Mouse (Mus musculus) embryonic facial prominence, embryonic 15.5 days (tissue): ENCODE data around the gene Gadd45b. TPM values are rescaled to one million over a fixed set of nuclear protein-coding genes. Genes with fewer than 3 reads are reported as not detected.

ENCODE experiments used
- ATAC-seq: fragments of 200-750 bp; cut with Nextera tagmentation; 2 replicates; pipeline ENCODE4 v1.8.0; 2017; ENCODE audit warnings: low read depth, moderate TSS enrichment; ENCODE audit not compliant: insufficient number of reproducible peaks, low FRiP score, low TSS enrichment
- H3K27ac ChIP-seq: fragments of 300-500 bp; sonication (generic); replicated peaks from 2 replicates; pipeline ENCODE4 v1.5.1; 2015; ENCODE audit warnings: mild to moderate bottlenecking, inconsistent platforms
- H3K27me3 ChIP-seq: fragments of 300-500 bp; sonication (generic); 2 replicates; pipeline ENCODE4 v1.6.1; 2015; ENCODE audit warnings: inconsistent platforms
- H3K36me3 ChIP-seq: fragments of 300-500 bp; sonication (generic); 2 replicates; pipeline ENCODE4 v1.6.1; 2015; ENCODE audit warnings: mild to moderate bottlenecking, inconsistent platforms
- H3K4me1 ChIP-seq: fragments of 300-500 bp; sonication (generic); 2 replicates; pipeline ENCODE4 v1.6.1; 2015; ENCODE audit warnings: inconsistent platforms
- H3K4me2 ChIP-seq: fragments of 300-500 bp; sonication (generic); replicated peaks from 2 replicates; pipeline ENCODE4 v1.6.1; 2015; ENCODE audit warnings: mild to moderate bottlenecking, inconsistent platforms
- H3K4me3 ChIP-seq: fragments of 300-500 bp; sonication (generic); replicated peaks from 2 replicates; pipeline ENCODE4 v1.5.1; 2015; ENCODE audit warnings: mild to moderate bottlenecking, inconsistent platforms
- H3K9ac ChIP-seq: fragments of 300-500 bp; sonication (generic); 2 replicates; pipeline ENCODE4 v1.6.1; 2015; ENCODE audit warnings: inconsistent platforms
- H3K9me3 ChIP-seq: fragments of 300-500 bp; sonication (generic); replicated peaks from 2 replicates; pipeline ENCODE4 v1.6.1; 2016; ENCODE audit warnings: inconsistent platforms
- WGBS: fragments of 180-500 bp; shearing (Covaris S2); methylation state at CpG from one replicate; pipeline ENCODE4 v1.1.7; 2015; 5-methylcytosine and 5-hydroxymethylcytosine counted together
- polyA plus RNA-seq: library from polyadenylated mRNA; unstranded; fragments of >200 nt; fragmentation: Nextera tagmentation; extraction: Ambion mirVana; gene quantifications from 2 replicates; pipeline ENCODE4 v1.2.1, GENCODE M21; 2015

The Gadd45b gene
- polyA plus RNA-seq, 1 experiment from 2014 or later, result 43.7 TPM

- Histone ChIP-seq H3K4me1 (peaks cover 60% of the 10 kb centered on the region), H3K27ac (peak overlapping the region; percentile 71), H3K27me3 (peaks cover 15% of the 10 kb centered on the region), H3K4me3 (peak overlapping the region; percentile 52), H3K9me3 (no peaks in the 10 kb centered on the region), H3K4me2 (peak overlapping the region; percentile 93), H3K9ac (peak overlapping the region; percentile 48), H3K36me3 (no peaks in the 10 kb centered on the region)
- no peak for ATAC-seq
- WGBS, result under 1% methylated on average over 45 of the region's 45 CpGs
Observed at GRCm38 (mm10) chr10:80930361-80931152, 684 bp downstream of the Gadd45b start.

GRCm38 (mm10) chr10:80931153-80931671 is 1.3 kb downstream of the Gadd45b start:
- peaks cover 15% of the 10 kb centered on the region for H3K27me3 ChIP-seq
- peak overlapping the region; percentile 52 for H3K4me3 ChIP-seq
- H3K4me2 ChIP-seq, result peak overlapping the region; percentile 93
- peaks cover 67% of the 10 kb centered on the region for H3K4me1 ChIP-seq
- 0 out of 2 replicates have a peak overlapping the region, but pooled peaks have one; percentile 6 for H3K27ac ChIP-seq
- H3K9me3 ChIP-seq, result no peaks in the 10 kb centered on the region
- peak overlapping the region; percentile 48 for H3K9ac ChIP-seq
- no peak for ATAC-seq
- no peaks in the 10 kb centered on the region for H3K36me3 ChIP-seq
- 9% methylated on average over 14 of the region's 14 CpGs for WGBS

GRCm38 (mm10) chr10:80931695-80932094 is 1.8 kb downstream of the Gadd45b start:
- H3K4me1 ChIP-seq, result peaks cover 72% of the 10 kb centered on the region
- no peaks in the 10 kb centered on the region for H3K36me3 ChIP-seq
- 0 out of 2 replicates have a peak overlapping the region, but pooled peaks have one; percentile 3 for H3K9ac ChIP-seq
- H3K9me3 ChIP-seq, result no peaks in the 10 kb centered on the region
- H3K27ac ChIP-seq, result peak overlapping the region; percentile 88; the same call in 1 of the 2 replicates
- H3K27me3 ChIP-seq, result peaks cover 15% of the 10 kb centered on the region
- H3K4me3 ChIP-seq, result peak overlapping the region; percentile 52
- 6% methylated on average over 26 of the region's 26 CpGs for WGBS
- peak overlapping the region; percentile 93 for H3K4me2 ChIP-seq
- no peak for ATAC-seq

- 2% methylated on average over 20 of the region's 20 CpGs for WGBS
Observed at GRCm38 (mm10) chr10:80932206-80932605, 2.3 kb downstream of the Gadd45b start.

GRCm38 (mm10) chr10:80932700-80933420 is 3.0 kb downstream of the Gadd45b start:
- peak overlapping the region; percentile 88 for H3K27ac ChIP-seq
- H3K27me3 ChIP-seq, result peaks cover 15% of the 10 kb centered on the region
- peaks cover 83% of the 10 kb centered on the region for H3K4me1 ChIP-seq

More at GRCm38 (mm10) chr10:80932206-80932605, 2.3 kb downstream of the Gadd45b start:
- Histone ChIP-seq H3K9me3 (no peaks in the 10 kb centered on the region), H3K9ac (peak overlapping the region; percentile 33; the same call in 1 of the 2 replicates), H3K4me1 (peaks cover 77% of the 10 kb centered on the region), H3K27ac (peak overlapping the region; percentile 88; the same call in 1 of the 2 replicates), H3K4me2 (peak overlapping the region; percentile 93), H3K36me3 (no peaks in the 10 kb centered on the region), H3K27me3 (peaks cover 15% of the 10 kb centered on the region), H3K4me3 (peak overlapping the region; percentile 52)
- ATAC-seq, result no peak

GRCm38 (mm10) chr10:80933421-80933979 is 3.6 kb downstream of the Gadd45b start:
- Histone ChIP-seq H3K4me3 (peak overlapping the region; percentile 52), H3K9me3 (no peaks in the 10 kb centered on the region), H3K27me3 (peaks cover 15% of the 10 kb centered on the region), H3K36me3 (no peaks in the 10 kb centered on the region), H3K4me1 (peaks cover 90% of the 10 kb centered on the region), H3K27ac (peak overlapping the region; percentile 88), H3K4me2 (peak overlapping the region; percentile 93), H3K9ac (no peak overlapping the region)
- 2% methylated on average over 21 of the region's 21 CpGs for WGBS
- no peak for ATAC-seq

More at GRCm38 (mm10) chr10:80932700-80933420, 3.0 kb downstream of the Gadd45b start:
- Histone ChIP-seq H3K9ac (peak overlapping the region; percentile 33; the same call in 1 of the 2 replicates), H3K9me3 (no peaks in the 10 kb centered on the region), H3K36me3 (no peaks in the 10 kb centered on the region), H3K4me2 (peak overlapping the region; percentile 93), H3K4me3 (peak overlapping the region; percentile 52)
- no peak for ATAC-seq
- 3% methylated on average over 17 of the region's 17 CpGs for WGBS

- no peak for ATAC-seq
- H3K27me3 ChIP-seq, result peaks cover 15% of the 10 kb centered on the region
- no peaks in the 10 kb centered on the region for H3K9me3 ChIP-seq
- H3K4me2 ChIP-seq, result peak overlapping the region; percentile 93; the same call in 1 of the 2 replicates
- no peaks in the 10 kb centered on the region for H3K36me3 ChIP-seq
- H3K9ac ChIP-seq, result no peak overlapping the region
- H3K4me1 ChIP-seq, result peaks cover 92% of the 10 kb centered on the region
- H3K27ac ChIP-seq, result peak overlapping the region; percentile 88
- 0 out of 2 replicates have a peak overlapping the region, but pooled peaks have one; percentile 52 for H3K4me3 ChIP-seq
- WGBS, result 48% methylated on average over 14 of the region's 14 CpGs
Observed at GRCm38 (mm10) chr10:80934136-80934985, 4.5 kb downstream of the Gadd45b start.

- 13% methylated on average over 3 of the region's 3 CpGs for WGBS
Observed at GRCm38 (mm10) chr10:80935241-80935640, 5.4 kb downstream of the Gadd45b start.

GRCm38 (mm10) chr10:80935698-80936097 is 5.8 kb downstream of the Gadd45b start:
- H3K4me1 ChIP-seq, result peaks cover 98% of the 10 kb centered on the region
- H3K9ac ChIP-seq, result peak overlapping the region; percentile 33; the same call in 1 of the 2 replicates

More at GRCm38 (mm10) chr10:80935241-80935640, 5.4 kb downstream of the Gadd45b start:
- H3K36me3 ChIP-seq, result no peaks in the 10 kb centered on the region
- peak overlapping the region; percentile 68 for H3K4me2 ChIP-seq
- peak overlapping the region; percentile 88 for H3K27ac ChIP-seq
- no peak for ATAC-seq
- H3K4me1 ChIP-seq, result peaks cover 98% of the 10 kb centered on the region
- H3K9ac ChIP-seq, result no peak overlapping the region
- no peak overlapping the region for H3K4me3 ChIP-seq
- H3K27me3 ChIP-seq, result peaks cover 15% of the 10 kb centered on the region
- H3K9me3 ChIP-seq, result no peaks in the 10 kb centered on the region

More at GRCm38 (mm10) chr10:80935698-80936097, 5.8 kb downstream of the Gadd45b start:
- H3K4me3 ChIP-seq, result peak overlapping the region; percentile 35
- ATAC-seq, result no peak
- H3K27ac ChIP-seq, result peak overlapping the region; percentile 88
- WGBS, result 4% methylated on average over 17 of the region's 17 CpGs
- H3K4me2 ChIP-seq, result peak overlapping the region; percentile 68
- no peaks in the 10 kb centered on the region for H3K36me3 ChIP-seq
- no peaks in the 10 kb centered on the region for H3K9me3 ChIP-seq
- H3K27me3 ChIP-seq, result peaks cover 15% of the 10 kb centered on the region
